Mouse (Mus musculus) E14TG2a.4 (cell line): ENCODE data around the gene Pacs1.

ENCODE experiments used
- CTCF ChIP-seq: conservative IDR thresholded peaks from 2 replicates; pipeline ENCODE4 v1.5.1; 2014; ENCODE audit warnings: low read length
- NANOG ChIP-seq: IDR thresholded peaks from 2 replicates; pipeline ENCODE4 v1.6.1; 2014; ENCODE audit warnings: borderline replicate concordance, low read length, mixed read lengths
- POU5F1 ChIP-seq: IDR thresholded peaks from 2 replicates; pipeline ENCODE4 v1.6.1; 2014; ENCODE audit warnings: low read length, borderline replicate concordance

- TF ChIP-seq CTCF (peak; percentile 47), NANOG (no peak), POU5F1 (no peak)
These were observed 77.4 kb downstream of the Pacs1 start for GRCm38 (mm10) chr19:5195417-5196035.
